In the genomic region with DNA sequence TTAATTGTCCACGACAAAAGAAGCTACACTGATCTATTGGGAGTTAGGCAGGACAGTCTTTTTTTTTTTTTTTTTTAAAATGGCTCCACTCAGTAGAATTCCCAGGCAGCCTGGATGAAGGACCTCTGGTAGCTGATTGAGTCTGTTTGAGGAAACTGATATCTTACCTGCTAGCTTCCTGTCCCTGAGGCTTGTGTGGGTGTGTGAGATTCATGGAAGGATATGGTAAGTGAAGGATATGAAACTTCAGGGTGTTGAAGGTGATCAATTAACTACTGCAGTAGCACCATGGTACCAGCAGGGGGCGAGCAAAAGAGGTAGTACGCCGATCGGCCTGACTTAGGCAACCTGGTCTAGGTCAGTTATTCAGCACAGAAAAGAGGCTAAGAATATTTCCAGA, we compare ENCODE assay signal across 9 mouse cellular contexts. TPM values are rescaled to one million over a fixed set of nuclear protein-coding genes. Genes with fewer than 3 reads are reported as not detected.
DNase-seq lines count a peak whose midpoint lies in the region; TF ChIP-seq lines count a peak whose summit lies in the region.
"Had no signal": no experiment of that assay in that cellular context is flagged by ENCODE, and none has a peak within 500 bp of the region (broad histone marks: within the 10 kb centered on the region; RNA-seq: fewer than 3 reads in every experiment).

No protein-coding gene starts in this region.

- H3K9me3 ChIP-seq in E14TG2a.4 (ENCODE audit: low read length), result no peaks in the 10 kb centered on the region
- H3K9me3 ChIP-seq: neural tube, embryonic 12.5 days had no signal

- peak; percentile 48 for DNase-seq in layer of hippocampus, adult 11-12 months (ENCODE audit: low spot score)
- DNase-seq in layer of hippocampus, adult 9-11 months, result no peak
- DNase-seq in adrenal gland, adult 18-20 months (ENCODE audit: low spot score in 2 of 2), result peak; percentile 42 to 48
- peak; percentile 59 for DNase-seq in embryo, embryonic 9.5 days (ENCODE audit: extremely low spot score)
- peak; percentile 71 to 84 for DNase-seq in kidney, postnatal 36 days
- peak; percentile 26 to 61 for DNase-seq in natural killer cell, adult 2 months (ENCODE audit: low spot score in 2 of 2)
- peak; percentile 81 for DNase-seq in thymus, postnatal 4 days

- no peak overlapping the region for H3K4me3 ChIP-seq in E14TG2a.4 (replicated peaks; ENCODE audit: low read length)
- H3K4me3 ChIP-seq: neural tube, embryonic 12.5 days had no signal

- peaks cover 25% of the 10 kb centered on the region for H3K4me1 ChIP-seq in E14TG2a.4 (replicated peaks; ENCODE audit: low read depth, low read length)
- H3K4me1 ChIP-seq: neural tube, embryonic 12.5 days had no signal

- H3K36me3 ChIP-seq in E14TG2a.4 (ENCODE audit: insufficient read depth, low read length), result no peaks in the 10 kb centered on the region
- H3K36me3 ChIP-seq: neural tube, embryonic 12.5 days had no signal

- TF ChIP-seq CTCF in E14TG2a.4 (conservative IDR thresholded peaks at IDR 0.05; ENCODE audit: low read length), result peak; percentile 71

- H3K27me3 ChIP-seq in E14TG2a.4 (ENCODE audit: insufficient read depth, low read length), result peaks cover 10% of the 10 kb centered on the region

RNA-seq across cellular contexts. Expression of a gene that starts 29.2 kb away (rescaled TPM):
- total RNA-seq in adrenal gland, adult 18-20 months (2021), result 10 to 100 TPM; 49.1 TPM
